Mouse (Mus musculus) midbrain, embryonic 15.5 days (tissue): ENCODE results near the gene Pitpnm1. TPM values are rescaled to one million over a fixed set of nuclear protein-coding genes. Genes with fewer than 3 reads are reported as not detected.

Experiments used
- ATAC-seq: fragments of 200-750 bp; cut with Nextera tagmentation; replicated peaks from 2 replicates; pipeline ENCODE4 v1.8.0; 2017; ENCODE audit warnings: moderate TSS enrichment
- H3K27ac ChIP-seq: fragments of 300-500 bp; sonication (generic); 2 replicates; pipeline ENCODE4 v1.5.1; 2015; ENCODE audit warnings: mild to moderate bottlenecking, inconsistent platforms
- H3K27me3 ChIP-seq: fragments of 300-500 bp; sonication (generic); replicated peaks from 2 replicates; pipeline ENCODE4 v1.6.1; 2015; ENCODE audit warnings: inconsistent platforms
- H3K36me3 ChIP-seq: fragments of 300-500 bp; sonication (generic); replicated peaks from 2 replicates; pipeline ENCODE4 v1.6.1; 2015; ENCODE audit warnings: inconsistent platforms
- H3K4me1 ChIP-seq: fragments of 300-500 bp; sonication (generic); 2 replicates; pipeline ENCODE4 v1.6.1; 2015; ENCODE audit warnings: inconsistent platforms
- H3K4me2 ChIP-seq: fragments of 300-500 bp; sonication (generic); 2 replicates; pipeline ENCODE4 v1.6.1; 2015; ENCODE audit warnings: inconsistent platforms, mild to moderate bottlenecking, moderate library complexity
- H3K4me3 ChIP-seq: fragments of 300-500 bp; sonication (generic); 2 replicates; pipeline ENCODE4 v1.5.1; 2015; ENCODE audit warnings: mild to moderate bottlenecking, inconsistent platforms
- H3K9ac ChIP-seq: fragments of 300-500 bp; sonication (generic); 2 replicates; pipeline ENCODE4 v1.6.1; 2015; ENCODE audit warnings: mild to moderate bottlenecking, inconsistent platforms
- H3K9me3 ChIP-seq: fragments of 300-500 bp; sonication (generic); 2 replicates; pipeline ENCODE4 v1.6.1; 2016; ENCODE audit warnings: inconsistent platforms
- WGBS: fragments of 180-500 bp; shearing (Covaris S2); methylation state at CpG from one replicate; pipeline ENCODE4 v1.1.7; 2015; ENCODE audit warnings: mixed read lengths; 5-methylcytosine and 5-hydroxymethylcytosine counted together
- polyA plus RNA-seq: library from polyadenylated mRNA; unstranded; fragments of >200 nt; fragmentation: Nextera tagmentation; extraction: Ambion mirVana; gene quantifications from 2 replicates; pipeline ENCODE4 v1.2.1, GENCODE M21; 2015

Gene Pitpnm1
- 97.7 and 102 TPM in 2 replicates for polyA plus RNA-seq

- Histone ChIP-seq H3K36me3 (peaks cover 3% of the 10 kb centered on the region; the same call in 1 of the 2 replicates), H3K9ac (peak within 1 kb of the TSS; percentile 69), H3K4me1 (peaks cover 56% of the 10 kb centered on the region), H3K4me2 (peak within 1 kb of the TSS; percentile 63), H3K27ac (peak within 1 kb of the TSS; percentile 80), H3K4me3 (peak within 1 kb of the TSS; percentile 63), H3K27me3 (no peaks in the 10 kb centered on the region), H3K9me3 (no peaks in the 10 kb centered on the region)
- 1% methylated on average over 53 of the region's 53 CpGs for WGBS
- no peak for ATAC-seq
These were observed at the start of gene Pitpnm1 for GRCm38 (mm10) chr19:4099837-4100717. Pitpnm1 (plus strand) TSS chr19:4099998.

- Histone ChIP-seq H3K9me3 (no peaks in the 10 kb centered on the region), H3K27ac (no peak overlapping the region), H3K4me3 (no peak overlapping the region), H3K36me3 (no peaks in the 10 kb centered on the region), H3K27me3 (no peaks in the 10 kb centered on the region), H3K4me1 (no peaks in the 10 kb centered on the region), H3K4me2 (no peak overlapping the region), H3K9ac (no peak overlapping the region)
- no peak for ATAC-seq
- WGBS = 96% methylated on average over 5 of the region's 5 CpGs
These were observed 48.8 kb upstream of the Pitpnm1 start for GRCm38 (mm10) chr19:4051016-4051415.

- H3K36me3 ChIP-seq = no peaks in the 10 kb centered on the region
- H3K9ac ChIP-seq = no peak overlapping the region
- H3K27me3 ChIP-seq = no peaks in the 10 kb centered on the region
- H3K4me3 ChIP-seq = no peak overlapping the region
- no peak overlapping the region for H3K4me2 ChIP-seq
- H3K4me1 ChIP-seq = no peaks in the 10 kb centered on the region
- H3K27ac ChIP-seq = no peak overlapping the region
- H3K9me3 ChIP-seq = no peaks in the 10 kb centered on the region
- no peak for ATAC-seq
- WGBS = 54% methylated on average over 10 of the region's 10 CpGs
These were observed 47.9 kb upstream of the Pitpnm1 start for GRCm38 (mm10) chr19:4051741-4052515.

GRCm38 (mm10) chr19:4052516-4053030 is 47.2 kb upstream of the Pitpnm1 start:
- Histone ChIP-seq H3K36me3 (no peaks in the 10 kb centered on the region), H3K27ac (no peak overlapping the region), H3K27me3 (no peaks in the 10 kb centered on the region), H3K4me3 (no peak overlapping the region), H3K4me2 (no peak overlapping the region), H3K9me3 (no peaks in the 10 kb centered on the region), H3K9ac (no peak overlapping the region), H3K4me1 (no peaks in the 10 kb centered on the region)
- ATAC-seq = no peak
- WGBS = 55% methylated on average over 5 of the region's 5 CpGs

- no peaks in the 10 kb centered on the region for H3K4me1 ChIP-seq
- no peak for ATAC-seq
- H3K27me3 ChIP-seq = no peaks in the 10 kb centered on the region
- H3K9ac ChIP-seq = no peak overlapping the region
- no peak overlapping the region for H3K4me2 ChIP-seq
- H3K36me3 ChIP-seq = no peaks in the 10 kb centered on the region
- WGBS = 89% methylated on average over 5 of the region's 5 CpGs
- H3K9me3 ChIP-seq = no peaks in the 10 kb centered on the region
- H3K4me3 ChIP-seq = no peak overlapping the region
- H3K27ac ChIP-seq = no peak overlapping the region
These were observed 45.2 kb upstream of the Pitpnm1 start for GRCm38 (mm10) chr19:4054613-4055012.

GRCm38 (mm10) chr19:4055216-4055946 is 44.4 kb upstream of the Pitpnm1 start:
- Histone ChIP-seq H3K27me3 (no peaks in the 10 kb centered on the region), H3K4me2 (no peak overlapping the region), H3K4me3 (no peak overlapping the region), H3K4me1 (no peaks in the 10 kb centered on the region), H3K36me3 (no peaks in the 10 kb centered on the region), H3K9ac (no peak overlapping the region), H3K9me3 (no peaks in the 10 kb centered on the region), H3K27ac (no peak overlapping the region)
- no peak for ATAC-seq
- WGBS = 70% methylated on average over 8 of the region's 8 CpGs

GRCm38 (mm10) chr19:4055947-4056693 is 43.7 kb upstream of the Pitpnm1 start:
- H3K4me1 ChIP-seq = no peaks in the 10 kb centered on the region
- H3K27ac ChIP-seq = no peak overlapping the region
- H3K9me3 ChIP-seq = no peaks in the 10 kb centered on the region
- no peak overlapping the region for H3K9ac ChIP-seq
- WGBS = 64% methylated on average over 15 of the region's 15 CpGs
- no peaks in the 10 kb centered on the region for H3K27me3 ChIP-seq
- no peak for ATAC-seq
- H3K36me3 ChIP-seq = no peaks in the 10 kb centered on the region
- no peak overlapping the region for H3K4me2 ChIP-seq
- no peak overlapping the region for H3K4me3 ChIP-seq

- 36% methylated on average over 4 of the region's 4 CpGs for WGBS
- Histone ChIP-seq H3K27ac (no peak overlapping the region), H3K36me3 (no peaks in the 10 kb centered on the region), H3K9me3 (no peaks in the 10 kb centered on the region), H3K27me3 (no peaks in the 10 kb centered on the region), H3K4me2 (no peak overlapping the region), H3K4me3 (no peak overlapping the region), H3K9ac (no peak overlapping the region), H3K4me1 (no peaks in the 10 kb centered on the region)
- no peak for ATAC-seq
These were observed 43.1 kb upstream of the Pitpnm1 start for GRCm38 (mm10) chr19:4056727-4057126.

- H3K27me3 ChIP-seq = no peaks in the 10 kb centered on the region
- H3K4me1 ChIP-seq = no peaks in the 10 kb centered on the region
- H3K4me3 ChIP-seq = no peak overlapping the region
- H3K4me2 ChIP-seq = no peak overlapping the region
- H3K27ac ChIP-seq = no peak overlapping the region
- H3K9ac ChIP-seq = no peak overlapping the region
- 83% methylated on average over 13 of the region's 13 CpGs for WGBS
- H3K9me3 ChIP-seq = no peaks in the 10 kb centered on the region
- H3K36me3 ChIP-seq = no peaks in the 10 kb centered on the region
- ATAC-seq = no peak
These were observed 42.4 kb upstream of the Pitpnm1 start for GRCm38 (mm10) chr19:4057389-4057788.

GRCm38 (mm10) chr19:4057962-4058361 is 41.8 kb upstream of the Pitpnm1 start:
- WGBS = 96% methylated on average over 7 of the region's 7 CpGs
- no peak overlapping the region for H3K4me3 ChIP-seq
- H3K27me3 ChIP-seq = no peaks in the 10 kb centered on the region
- no peak for ATAC-seq
- H3K4me2 ChIP-seq = no peak overlapping the region
- no peak overlapping the region for H3K9ac ChIP-seq
- no peaks in the 10 kb centered on the region for H3K9me3 ChIP-seq
- H3K4me1 ChIP-seq = no peaks in the 10 kb centered on the region
- no peaks in the 10 kb centered on the region for H3K36me3 ChIP-seq
- no peak overlapping the region for H3K27ac ChIP-seq

GRCm38 (mm10) chr19:4058581-4058980 is 41.2 kb upstream of the Pitpnm1 start:
- no peaks in the 10 kb centered on the region for H3K27me3 ChIP-seq
- H3K4me3 ChIP-seq = no peak overlapping the region
- ATAC-seq = no peak
- H3K4me2 ChIP-seq = no peak overlapping the region
- H3K9me3 ChIP-seq = no peaks in the 10 kb centered on the region
- no peaks in the 10 kb centered on the region for H3K4me1 ChIP-seq
- WGBS = 87% methylated on average over 5 of the region's 5 CpGs
- H3K9ac ChIP-seq = no peak overlapping the region
- H3K36me3 ChIP-seq = no peaks in the 10 kb centered on the region
- H3K27ac ChIP-seq = no peak overlapping the region
